Mouse (Mus musculus) limb, embryonic 13.5 days (tissue): ENCODE measurements at regions not wholly inside any gene's neighbourhood (a gene's known extent, or its start where the extent isn't known, plus 50 kb on each side); places are given as distances from the start of the nearest gene placed in this dataset.

Experiments used
- ATAC-seq: fragments of 200-750 bp; cut with Nextera tagmentation; 2 replicates; pipeline ENCODE4 v1.8.0; 2017; ENCODE audit warnings: low read depth, moderate number of reproducible peaks, moderate TSS enrichment; ENCODE audit not compliant: low FRiP score
- H3K27ac ChIP-seq: fragments of 300-500 bp; sonication (generic); 2 replicates; pipeline ENCODE4 v1.5.1; 2015; ENCODE audit warnings: inconsistent platforms, mild to moderate bottlenecking, moderate library complexity
- H3K27me3 ChIP-seq: fragments of 300-500 bp; sonication (generic); 2 replicates; pipeline ENCODE4 v1.6.1; 2015; ENCODE audit warnings: mild to moderate bottlenecking, inconsistent platforms
- H3K36me3 ChIP-seq: fragments of 300-500 bp; sonication (generic); 2 replicates; pipeline ENCODE4 v1.6.1; 2015; ENCODE audit warnings: inconsistent platforms, mild to moderate bottlenecking, moderate library complexity
- H3K4me1 ChIP-seq: fragments of 300-500 bp; sonication (generic); 2 replicates; pipeline ENCODE4 v1.6.1; 2015; ENCODE audit warnings: inconsistent platforms
- H3K4me2 ChIP-seq: fragments of 300-500 bp; sonication (generic); replicated peaks from 2 replicates; pipeline ENCODE4 v1.6.1; 2015; ENCODE audit warnings: inconsistent platforms, mild to moderate bottlenecking, moderate library complexity
- H3K4me3 ChIP-seq: fragments of 300-500 bp; sonication (generic); 2 replicates; pipeline ENCODE4 v1.5.1; 2015; ENCODE audit warnings: moderate library complexity, mild to moderate bottlenecking, inconsistent platforms
- H3K9ac ChIP-seq: fragments of 300-500 bp; sonication (generic); 2 replicates; pipeline ENCODE4 v1.6.1; 2015; ENCODE audit warnings: mild to moderate bottlenecking, inconsistent platforms
- H3K9me3 ChIP-seq: fragments of 300-500 bp; sonication (generic); 2 replicates; pipeline ENCODE4 v1.6.1; 2016; ENCODE audit warnings: inconsistent platforms
- WGBS: fragments of 180-500 bp; shearing (Covaris S2); methylation state at CpG from one replicate; pipeline ENCODE4 v1.1.7; 2015; 5-methylcytosine and 5-hydroxymethylcytosine counted together

- no peak overlapping the region for H3K4me3 ChIP-seq
- no peaks in the 10 kb centered on the region for H3K4me1 ChIP-seq
- no peak overlapping the region for H3K9ac ChIP-seq
- H3K36me3 ChIP-seq, result no peaks in the 10 kb centered on the region
- H3K27ac ChIP-seq, result no peak overlapping the region
- no peaks in the 10 kb centered on the region for H3K27me3 ChIP-seq
- H3K9me3 ChIP-seq, result no peaks in the 10 kb centered on the region
- no peak for ATAC-seq
- H3K4me2 ChIP-seq, result no peak overlapping the region
Measured at GRCm38 (mm10) chr6:117622946-117623345, 218.0 kb upstream of the Zfp637 start.

DNA sequence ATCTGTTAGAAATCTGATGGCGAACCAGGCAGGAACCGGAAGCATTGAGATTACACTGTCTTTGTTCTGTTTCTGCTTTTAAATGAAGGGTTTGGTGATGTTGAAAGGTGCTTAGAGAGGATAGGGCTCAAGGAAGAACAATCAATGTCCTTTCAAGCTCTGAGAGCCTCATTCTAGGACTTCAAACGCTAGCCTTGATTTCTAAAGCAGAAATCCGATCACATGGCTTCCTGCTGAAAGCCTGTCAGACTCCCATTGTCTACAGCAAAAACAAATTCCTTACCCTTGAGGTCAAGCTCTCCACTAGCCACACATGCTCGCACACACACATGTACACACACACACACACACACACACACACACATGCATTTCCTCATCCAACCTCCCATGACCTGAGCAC is 215.3 kb upstream of the Zfp637 start:
- no peak overlapping the region for H3K9ac ChIP-seq
- H3K4me3 ChIP-seq, result no peak overlapping the region
- no peaks in the 10 kb centered on the region for H3K9me3 ChIP-seq
- H3K36me3 ChIP-seq, result no peaks in the 10 kb centered on the region
- WGBS, result 77% methylated on average over 5 of the region's 5 CpGs
- H3K4me1 ChIP-seq, result no peaks in the 10 kb centered on the region
- ATAC-seq, result no peak
- H3K27ac ChIP-seq, result no peak overlapping the region
- H3K27me3 ChIP-seq, result no peaks in the 10 kb centered on the region
- no peak overlapping the region for H3K4me2 ChIP-seq

- Histone ChIP-seq H3K27me3 (no peaks in the 10 kb centered on the region), H3K9ac (no peak overlapping the region), H3K4me1 (no peaks in the 10 kb centered on the region), H3K9me3 (no peaks in the 10 kb centered on the region; the same call in 1 of the 2 replicates), H3K4me3 (no peak overlapping the region), H3K27ac (no peak overlapping the region), H3K4me2 (no peak overlapping the region), H3K36me3 (no peaks in the 10 kb centered on the region)
- 75% methylated on average over 3 of the region's 3 CpGs for WGBS
- no peak for ATAC-seq
Measured at GRCm38 (mm10) chr6:117627461-117627860, 213.5 kb upstream of the Zfp637 start.

- ATAC-seq, result peak; percentile 61; the same call in 1 of the 2 replicates
- 26% methylated on average over 8 of the region's 8 CpGs for WGBS
- no peak overlapping the region for H3K4me3 ChIP-seq
- H3K36me3 ChIP-seq, result no peaks in the 10 kb centered on the region
- no peaks in the 10 kb centered on the region for H3K27me3 ChIP-seq
- H3K27ac ChIP-seq, result peak overlapping the region; percentile 48; the same call in 1 of the 2 replicates
- peaks cover 20% of the 10 kb centered on the region for H3K4me1 ChIP-seq
- no peaks in the 10 kb centered on the region for H3K9me3 ChIP-seq
- no peak overlapping the region for H3K4me2 ChIP-seq
- no peak overlapping the region for H3K9ac ChIP-seq
Measured at GRCm38 (mm10) chr6:117646628-117647027, 194.4 kb upstream of the Zfp637 start.

DNA sequence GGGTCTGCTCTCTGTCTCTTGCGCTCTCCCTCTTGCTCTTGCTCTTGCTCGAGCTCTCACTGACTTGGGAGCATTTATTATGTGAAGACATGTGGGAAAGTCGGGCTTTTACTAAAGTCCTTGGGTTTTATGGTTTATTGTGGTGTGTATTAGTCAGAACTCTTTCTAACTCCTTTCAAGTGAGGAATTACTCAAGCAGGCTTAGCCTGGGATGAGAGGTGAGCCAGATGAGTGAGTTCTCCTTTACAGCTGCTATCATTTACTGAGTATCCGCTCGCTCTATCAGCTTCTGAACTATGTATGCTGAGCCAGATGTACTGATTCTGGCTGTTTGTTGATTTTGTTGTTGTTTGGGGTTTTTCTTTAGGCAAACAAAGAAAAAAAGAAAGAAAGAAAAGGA is 190.4 kb upstream of the Zfp637 start:
- Histone ChIP-seq H3K27ac (no peak overlapping the region), H3K9me3 (no peaks in the 10 kb centered on the region), H3K4me1 (peaks cover 55% of the 10 kb centered on the region), H3K9ac (no peak overlapping the region), H3K36me3 (no peaks in the 10 kb centered on the region), H3K27me3 (no peaks in the 10 kb centered on the region), H3K4me3 (no peak overlapping the region), H3K4me2 (no peak overlapping the region)
- ATAC-seq, result no peak
- 55% methylated on average over 5 of the region's 5 CpGs for WGBS

DNA sequence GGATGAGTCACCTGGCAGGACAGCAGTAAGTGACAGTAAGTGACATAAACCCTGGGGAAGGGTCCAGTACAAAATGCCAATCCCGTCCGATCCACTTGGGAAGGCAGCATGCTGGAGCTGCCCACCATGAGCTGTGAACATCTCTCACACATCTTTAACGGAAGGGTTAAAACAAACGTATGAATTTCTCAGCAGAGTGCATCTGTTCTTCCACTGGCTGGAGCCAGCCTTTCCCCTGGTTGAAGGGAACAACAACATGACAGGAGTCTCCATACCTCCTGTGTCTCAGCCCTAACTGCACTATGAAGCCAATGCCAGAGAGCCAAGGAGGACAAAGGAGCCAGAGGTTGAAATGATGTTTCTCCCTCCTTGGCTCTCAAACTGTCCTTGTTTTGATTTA is 189.4 kb upstream of the Zfp637 start:
- no peaks in the 10 kb centered on the region for H3K9me3 ChIP-seq
- no peak overlapping the region for H3K9ac ChIP-seq
- H3K27ac ChIP-seq, result no peak overlapping the region
- no peak overlapping the region for H3K4me2 ChIP-seq
- H3K36me3 ChIP-seq, result no peaks in the 10 kb centered on the region
- H3K27me3 ChIP-seq, result no peaks in the 10 kb centered on the region
- no peak overlapping the region for H3K4me3 ChIP-seq
- ATAC-seq, result no peak
- H3K4me1 ChIP-seq, result peaks cover 49% of the 10 kb centered on the region
- 90% methylated on average over 4 of the region's 4 CpGs for WGBS

GRCm38 (mm10) chr6:117652012-117652411 is 189.0 kb upstream of the Zfp637 start:
- Histone ChIP-seq H3K9ac (no peak overlapping the region), H3K4me2 (no peak overlapping the region), H3K27ac (no peak overlapping the region), H3K4me1 (peaks cover 44% of the 10 kb centered on the region), H3K9me3 (no peaks in the 10 kb centered on the region), H3K27me3 (no peaks in the 10 kb centered on the region), H3K4me3 (no peak overlapping the region), H3K36me3 (no peaks in the 10 kb centered on the region)
- ATAC-seq, result no peak
- WGBS, result 46% methylated on average over 3 of the region's 3 CpGs

DNA sequence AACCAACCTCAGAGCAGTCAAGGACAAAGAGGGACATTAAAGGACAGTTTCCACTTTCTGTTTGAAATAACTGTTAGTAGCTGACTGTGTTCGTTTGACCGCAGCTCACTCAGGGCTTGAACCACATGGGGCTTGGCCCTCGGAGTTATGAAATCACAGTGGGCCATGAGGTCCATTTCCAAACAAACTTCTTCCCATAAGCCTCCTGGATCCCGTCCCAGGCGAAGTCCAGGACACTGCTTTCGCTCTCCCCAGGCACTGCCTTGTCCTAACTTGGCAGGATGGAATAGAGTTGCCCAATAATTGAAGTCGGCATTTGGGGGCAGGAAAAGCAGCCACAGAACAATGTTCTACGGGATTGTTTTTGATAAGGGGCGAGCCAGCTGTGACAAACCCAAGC is 188.1 kb upstream of the Zfp637 start:
- 67% methylated on average over 9 of the region's 9 CpGs for WGBS
- Histone ChIP-seq H3K9ac (no peak overlapping the region), H3K9me3 (no peaks in the 10 kb centered on the region), H3K4me1 (peaks cover 49% of the 10 kb centered on the region), H3K36me3 (no peaks in the 10 kb centered on the region), H3K27me3 (no peaks in the 10 kb centered on the region), H3K4me3 (no peak overlapping the region), H3K27ac (no peak overlapping the region), H3K4me2 (no peak overlapping the region)
- no peak for ATAC-seq

- Histone ChIP-seq H3K27me3 (no peaks in the 10 kb centered on the region), H3K4me1 (peaks cover 57% of the 10 kb centered on the region), H3K36me3 (no peaks in the 10 kb centered on the region), H3K27ac (no peak overlapping the region; the same call in 1 of the 2 replicates), H3K9me3 (no peaks in the 10 kb centered on the region), H3K4me2 (peak overlapping the region; percentile 51), H3K9ac (no peak overlapping the region), H3K4me3 (no peak overlapping the region)
- 21% methylated on average over 15 of the region's 15 CpGs for WGBS
- ATAC-seq, result peak; percentile 86
Measured at GRCm38 (mm10) chr6:117653886-117654425, 187.0 kb upstream of the Zfp637 start.

DNA sequence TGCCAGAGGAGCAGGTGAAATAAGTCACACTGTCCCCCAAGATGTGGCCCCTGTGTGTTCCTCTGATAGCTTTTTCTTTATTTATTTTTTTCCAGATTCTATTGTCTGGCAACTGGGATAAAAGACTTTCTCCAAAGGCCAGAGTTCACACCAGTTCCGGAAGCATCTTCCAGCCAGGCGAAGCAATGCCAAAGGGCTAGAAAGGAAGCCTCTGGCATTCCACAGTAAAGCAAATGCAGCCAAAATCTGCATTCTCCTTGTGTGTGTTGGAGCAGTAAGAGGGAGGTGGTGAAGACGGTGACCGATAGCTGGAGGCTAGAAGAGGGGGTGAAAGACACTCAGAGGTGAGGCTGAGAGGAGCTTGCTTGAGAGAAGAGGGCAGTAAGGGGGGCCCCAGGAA is 185.0 kb upstream of the Zfp637 start:
- 91% methylated on average over 4 of the region's 4 CpGs for WGBS
- Histone ChIP-seq H3K36me3 (no peaks in the 10 kb centered on the region), H3K27ac (no peak overlapping the region)

DNA sequence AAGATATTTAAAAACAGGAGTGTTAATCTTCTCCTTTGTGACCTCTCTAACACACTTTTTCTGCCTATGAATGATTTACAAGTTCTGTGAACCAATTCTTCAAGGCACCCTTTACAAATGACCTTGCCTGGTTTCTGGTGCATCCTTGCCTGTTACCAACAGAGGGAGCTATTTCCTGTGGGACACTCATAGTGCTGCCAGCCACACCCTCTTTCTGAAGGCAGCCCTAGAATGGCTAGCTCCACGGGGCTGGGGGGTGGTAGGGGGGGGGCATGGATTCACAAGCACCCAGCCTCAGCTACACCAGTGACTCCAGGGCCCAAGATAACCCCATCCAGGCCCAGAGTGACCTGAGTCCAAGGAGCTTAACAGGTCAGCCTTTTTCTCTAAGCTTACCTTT is 180.4 kb upstream of the Zfp637 start:
- no peak for ATAC-seq
- H3K27me3 ChIP-seq, result no peaks in the 10 kb centered on the region
- no peak overlapping the region for H3K9ac ChIP-seq
- no peak overlapping the region for H3K4me3 ChIP-seq
- H3K27ac ChIP-seq, result no peak overlapping the region
- H3K4me1 ChIP-seq, result peaks cover 20% of the 10 kb centered on the region
- no peak overlapping the region for H3K4me2 ChIP-seq
- H3K36me3 ChIP-seq, result no peaks in the 10 kb centered on the region
- WGBS, result 12% methylated on average over 1 of the region's 1 CpGs
- no peaks in the 10 kb centered on the region for H3K9me3 ChIP-seq

More for the DNA sequence above, 185.0 kb upstream of the Zfp637 start:
- Histone ChIP-seq H3K9me3 (no peaks in the 10 kb centered on the region), H3K9ac (no peak overlapping the region), H3K4me2 (no peak overlapping the region), H3K27me3 (no peaks in the 10 kb centered on the region), H3K4me3 (no peak overlapping the region), H3K4me1 (peaks cover 52% of the 10 kb centered on the region)
- no peak for ATAC-seq

DNA sequence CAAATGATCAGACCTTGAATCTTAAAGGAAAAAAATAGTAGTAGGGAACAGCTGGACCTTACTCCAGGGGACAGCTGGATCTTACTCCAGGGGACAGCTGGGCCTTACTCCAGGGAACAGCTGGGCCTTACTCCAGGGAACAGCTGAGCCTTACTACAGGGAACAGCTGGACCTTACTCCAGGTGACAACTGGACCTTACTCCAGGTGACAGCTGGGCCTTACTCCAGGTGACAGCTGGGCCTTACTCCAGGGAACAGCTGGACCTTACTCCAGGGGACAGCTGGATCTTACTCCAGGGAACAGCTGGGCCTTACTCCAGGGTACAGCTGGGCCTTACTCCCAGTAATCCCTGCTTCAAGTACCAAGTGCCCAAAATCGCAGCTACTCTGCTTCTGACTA is 178.3 kb upstream of the Zfp637 start:
- H3K27me3 ChIP-seq, result no peaks in the 10 kb centered on the region
- H3K4me2 ChIP-seq, result no peak overlapping the region
- H3K4me1 ChIP-seq, result peaks cover 16% of the 10 kb centered on the region
- H3K27ac ChIP-seq, result no peak overlapping the region
- 93% methylated on average over 1 of the region's 1 CpGs for WGBS
- no peak overlapping the region for H3K4me3 ChIP-seq
- no peaks in the 10 kb centered on the region for H3K9me3 ChIP-seq
- H3K36me3 ChIP-seq, result no peaks in the 10 kb centered on the region
- no peak for ATAC-seq
- H3K9ac ChIP-seq, result no peak overlapping the region

GRCm38 (mm10) chr6:117670337-117670736 is 170.6 kb upstream of the Zfp637 start:
- H3K4me3 ChIP-seq, result no peak overlapping the region
- 76% methylated on average over 3 of the region's 3 CpGs for WGBS
- H3K27me3 ChIP-seq, result no peaks in the 10 kb centered on the region
- peaks cover 17% of the 10 kb centered on the region for H3K4me1 ChIP-seq
- no peaks in the 10 kb centered on the region for H3K36me3 ChIP-seq
- H3K9me3 ChIP-seq, result no peaks in the 10 kb centered on the region
- H3K4me2 ChIP-seq, result no peak overlapping the region
- peak overlapping the region; percentile 75; the same call in 1 of the 2 replicates for H3K27ac ChIP-seq
- ATAC-seq, result no peak
- no peak overlapping the region for H3K9ac ChIP-seq
